In genomic region chr8:124250255-124250654, GRCm38 (mm10) we compare ENCODE assay signal across 12 mouse cellular contexts. TPM values are rescaled to one million over a fixed set of nuclear protein-coding genes. Genes with fewer than 3 reads are reported as not detected.
DNase-seq lines count a peak whose midpoint lies in the region; ATAC-seq and TF ChIP-seq lines count a peak whose summit lies in the region.
"Had no signal": no experiment of that assay in that cellular context is flagged by ENCODE, and none has a peak within 500 bp of the region (broad histone marks: within the 10 kb centered on the region; RNA-seq: fewer than 3 reads in every experiment).

No protein-coding gene starts in this region.

- no peak overlapping the region for H3K4me2 ChIP-seq in hindbrain, embryonic 11.5 days (replicated peaks; ENCODE audit: low read depth, low read length)
- H3K4me2 ChIP-seq in hindbrain, postnatal 0 days (ENCODE audit: low read depth, low read length) = no peak overlapping the region
- H3K4me2 ChIP-seq in liver, embryonic 11.5 days = peak overlapping the region; percentile 56

- 42% methylated on average over 3 of the region's 3 CpGs for WGBS in hindbrain, embryonic 11.5 days
- 47% methylated on average over 3 of the region's 3 CpGs for WGBS in hindbrain, postnatal 0 days
- WGBS in liver, embryonic 11.5 days = 10% methylated on average over 3 of the region's 3 CpGs
- WGBS in kidney, adult 2 months = 51% methylated on average over 3 of the region's 3 CpGs

- H3K27ac ChIP-seq in hindbrain, embryonic 11.5 days (ENCODE audit: low read depth, low read length) = peak overlapping the region; percentile 63
- H3K27ac ChIP-seq in hindbrain, postnatal 0 days = no peak overlapping the region
- H3K27ac ChIP-seq in liver, embryonic 11.5 days (ENCODE audit: low read depth, low read length) = peak overlapping the region; percentile 88
- no peak overlapping the region for H3K27ac ChIP-seq in kidney, adult 2 months (ENCODE audit: insufficient read depth, low read depth, low read length)
- H3K27ac ChIP-seq: kidney, postnatal 0 days had no signal

- no peaks in the 10 kb centered on the region for H3K9me3 ChIP-seq in hindbrain, embryonic 11.5 days (ENCODE audit: control insufficient read depth, low read length)
- no peaks in the 10 kb centered on the region for H3K9me3 ChIP-seq in hindbrain, postnatal 0 days (ENCODE audit: low read length)
- no peaks in the 10 kb centered on the region for H3K9me3 ChIP-seq in liver, embryonic 11.5 days (ENCODE audit: control insufficient read depth, low read length)

- H3K9ac ChIP-seq in hindbrain, embryonic 11.5 days (ENCODE audit: low read depth, low read length) = no peak overlapping the region
- no peak overlapping the region for H3K9ac ChIP-seq in hindbrain, postnatal 0 days (replicated peaks; ENCODE audit: low read length)
- H3K9ac ChIP-seq in liver, embryonic 11.5 days (ENCODE audit: low read depth, low read length) = peak overlapping the region; percentile 26

- TF ChIP-seq POLR2A in kidney, adult 2 months (IDR thresholded peaks at IDR 0.05; ENCODE audit: low read depth, low read length) = no peak

- no peak for DNase-seq in hindbrain, embryonic 11.5 days (ENCODE audit: low spot score)
- DNase-seq in hindbrain, postnatal 0 days (ENCODE audit: low spot score) = no peak
- peak; percentile 44 for DNase-seq in retina, postnatal 1 day
- DNase-seq in retina, embryonic 14.5 days (ENCODE audit: low spot score) = no peak
- no peak for DNase-seq in liver, embryonic 11.5 days (ENCODE audit: low spot score)
- no peak for DNase-seq in ovary, postnatal 10 days (ENCODE audit: low spot score)
- DNase-seq in gastrocnemius, adult 18-20 months (ENCODE audit: low spot score) = no peak
- DNase-seq in kidney, adult 2 months = no peak
- DNase-seq: cerebellum, adult 18-20 months; thymus, postnatal 36 days had no signal

- no peak for ATAC-seq in hindbrain, embryonic 11.5 days (ENCODE audit: low FRiP score)
- ATAC-seq in hindbrain, postnatal 0 days = no peak
- peak; percentile 94 for ATAC-seq in liver, embryonic 11.5 days (replicated peaks; ENCODE audit: low FRiP score)
- ATAC-seq: activated CD4-positive, CD25-positive, alpha-beta regulatory T cell, adult 4 months had no signal

- H3K4me1 ChIP-seq in hindbrain, embryonic 11.5 days (replicated peaks; ENCODE audit: control insufficient read depth, insufficient read depth, low read length) = peaks cover 8% of the 10 kb centered on the region
- H3K4me1 ChIP-seq in hindbrain, postnatal 0 days (ENCODE audit: insufficient read depth, low read length) = no peaks in the 10 kb centered on the region
- H3K4me1 ChIP-seq in liver, embryonic 11.5 days (replicated peaks; ENCODE audit: control insufficient read depth, insufficient read depth, low read length) = peaks cover 35% of the 10 kb centered on the region
- H3K4me1 ChIP-seq in kidney, adult 2 months (ENCODE audit: control insufficient read depth, insufficient read depth, low read length) = peaks cover 37% of the 10 kb centered on the region

- no peaks in the 10 kb centered on the region for H3K27me3 ChIP-seq in hindbrain, embryonic 11.5 days (ENCODE audit: control insufficient read depth, insufficient read depth, low read length)
- H3K27me3 ChIP-seq in hindbrain, postnatal 0 days (ENCODE audit: insufficient read depth, low read length) = no peaks in the 10 kb centered on the region
- H3K27me3 ChIP-seq in liver, embryonic 11.5 days (replicated peaks; ENCODE audit: control insufficient read depth, insufficient read depth, low read length) = no peaks in the 10 kb centered on the region
- H3K27me3 ChIP-seq in kidney, adult 2 months (replicated peaks; ENCODE audit: control insufficient read depth, insufficient read depth, low read length) = no peaks in the 10 kb centered on the region

- no peak overlapping the region for H3K4me3 ChIP-seq in hindbrain, embryonic 11.5 days (ENCODE audit: low read depth, low read length)
- no peak overlapping the region for H3K4me3 ChIP-seq in hindbrain, postnatal 0 days (ENCODE audit: low read length)
- H3K4me3 ChIP-seq in liver, embryonic 11.5 days (ENCODE audit: low read depth, low read length) = no peak overlapping the region
- no peak overlapping the region for H3K4me3 ChIP-seq in kidney, adult 2 months (ENCODE audit: insufficient read depth, low read depth, low read length)

- H3K36me3 ChIP-seq in hindbrain, embryonic 11.5 days (ENCODE audit: control insufficient read depth, insufficient read depth, low read length) = no peaks in the 10 kb centered on the region
- H3K36me3 ChIP-seq in hindbrain, postnatal 0 days (ENCODE audit: insufficient read depth, low read length) = no peaks in the 10 kb centered on the region
- no peaks in the 10 kb centered on the region for H3K36me3 ChIP-seq in liver, embryonic 11.5 days (ENCODE audit: control insufficient read depth, insufficient read depth, low read length)
- no peaks in the 10 kb centered on the region for H3K36me3 ChIP-seq in kidney, adult 2 months (ENCODE audit: control insufficient read depth, insufficient read depth, low read length)

- TF ChIP-seq CTCF in hindbrain, postnatal 0 days (IDR thresholded peaks at IDR 0.05; ENCODE audit: low read depth) = no peak
- TF ChIP-seq CTCF in kidney, adult 2 months (conservative IDR thresholded peaks at IDR 0.05; ENCODE audit: insufficient read depth, insufficient read length, low read depth, low read length) = no peak

RNA-seq across cellular contexts. Expression of gene Galnt2, which starts 19.1 kb away (rescaled TPM):
- polyA plus RNA-seq in hindbrain, embryonic 11.5 days (2014; fragmentation: Nextera tagmentation; extraction: Ambion mirVana) = 47.0 and 53.5 TPM in 2 replicates
- 36.5 and 77.6 TPM in 2 replicates for total RNA-seq in hindbrain, postnatal 0 days (2014; rRNA removed)
- 53.3 and 54.9 TPM in 2 replicates for polyA plus RNA-seq in hindbrain, postnatal 0 days (2015; fragmentation: Nextera tagmentation; extraction: Ambion mirVana)
- polyA plus RNA-seq in liver, embryonic 11.5 days (2014; fragmentation: Nextera tagmentation; extraction: Ambion mirVana) = 46.6 and 48.6 TPM in 2 replicates
- 10 to 100 TPM; 40.3 to 42.5 TPM for total RNA-seq in gastrocnemius, adult 18-20 months (2021)
- 17.0 and 22.5 TPM in 2 replicates for polyA plus RNA-seq in kidney, adult 2 months (2012; rRNA removed)

Comparison
In these comparisons a context has a peak if more than half of its experiments do, and no peak if none do; other contexts are left out.
1. H3K27ac ChIP-seq: peak in hindbrain, embryonic 11.5 days (single experiment) and liver, embryonic 11.5 days (single experiment); none in hindbrain, postnatal 0 days (single experiment) and kidney, adult 2 months (single experiment).